Mouse (Mus musculus): Measurements from ENCODE around the gene Prkg2. TPM values are rescaled to one million over a fixed set of nuclear protein-coding genes. Genes with fewer than 3 reads are reported as not detected.

The Prkg2 gene
- under 1 TPM; 0.44 to 0.55 TPM for total RNA-seq (2021)
- long read RNA-seq, experiment 1: 0 reads
- long read RNA-seq, experiment 2: 0 reads

GRCm38 (mm10) chr5:99036596-99037441, at the start of gene Prkg2:
Gene Prkg2, minus strand, starts transcription at chr5:99037351.
- intact Hi-C loops (cut with DNase I): no loop called here

GRCm38 (mm10) chr5:99083955-99084354, 46.8 kb upstream of the Prkg2 start:
- DNase-seq: no peak
- intact Hi-C loops (cut with DNase I): no loop called here

More at GRCm38 (mm10) chr5:99036596-99037441, at the start of gene Prkg2:
- DNase-seq: peak; percentile 14 to 32

DNA sequence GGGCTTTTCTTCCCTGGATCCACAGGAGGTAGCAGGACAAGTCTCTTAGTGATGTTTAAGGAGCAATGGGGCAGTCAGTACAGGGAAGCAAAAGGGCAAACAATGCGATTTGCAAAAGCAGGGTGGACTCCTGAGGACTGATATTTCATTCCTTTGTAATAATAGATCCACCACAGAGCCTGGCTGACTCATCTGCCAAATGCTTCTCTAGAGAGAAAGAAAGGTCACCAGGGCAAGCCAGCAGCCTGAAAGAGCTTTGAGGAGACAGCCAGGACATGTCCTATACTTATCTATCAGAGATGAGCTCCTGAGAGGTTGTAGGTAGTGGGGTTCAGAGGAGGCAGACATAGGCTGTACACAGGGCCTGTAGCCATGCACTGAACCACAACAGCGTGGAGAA, 41.2 kb upstream of the Prkg2 start:
- intact Hi-C loops (cut with DNase I): no loop called here

GRCm38 (mm10) chr5:99068391-99068790, 31.2 kb upstream of the Prkg2 start:
- intact Hi-C loops (cut with DNase I): no loop called here
- no peak for DNase-seq

More for the DNA sequence above, 41.2 kb upstream of the Prkg2 start:
- no peak for DNase-seq

- intact Hi-C loops (cut with DNase I): no loop called here
- no peak for DNase-seq
These were observed 25.4 kb upstream of the Prkg2 start for GRCm38 (mm10) chr5:99062582-99062981.

GRCm38 (mm10) chr5:99039021-99039420, 1.9 kb upstream of the Prkg2 start:
- DNase-seq: no peak
- intact Hi-C loops (cut with DNase I): no loop called here

- intact Hi-C loops (cut with DNase I): no loop called here
- DNase-seq: no peak
These were observed 276 bp upstream of the Prkg2 start for GRCm38 (mm10) chr5:99037442-99037811.

DNA sequence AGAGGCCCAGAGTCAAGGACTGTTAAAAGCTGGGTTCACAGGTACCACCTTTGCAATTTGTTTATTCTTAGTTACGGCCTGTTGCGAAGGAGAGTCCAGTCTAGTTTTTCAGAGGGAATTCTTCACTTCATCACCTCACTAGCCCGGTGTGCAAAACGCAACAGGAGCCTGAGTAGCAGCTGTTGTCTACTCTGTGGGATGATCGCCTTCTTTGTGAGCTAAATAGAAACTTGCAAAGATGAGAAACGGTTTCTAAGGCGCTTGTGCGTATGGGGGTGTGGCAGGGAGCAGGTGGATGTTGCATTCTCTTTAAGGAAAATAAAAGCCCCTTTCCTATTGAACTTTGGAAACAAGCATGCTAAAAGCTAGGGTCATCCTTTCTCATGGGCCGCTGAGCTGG, 1.2 kb downstream of the Prkg2 start:
- intact Hi-C loops (cut with DNase I): no loop called here

GRCm38 (mm10) chr5:99031551-99032149, 5.5 kb downstream of the Prkg2 start:
- no peak for DNase-seq
- intact Hi-C loops (cut with DNase I): no loop called here

More for the DNA sequence above, 1.2 kb downstream of the Prkg2 start:
- no peak for DNase-seq

DNA sequence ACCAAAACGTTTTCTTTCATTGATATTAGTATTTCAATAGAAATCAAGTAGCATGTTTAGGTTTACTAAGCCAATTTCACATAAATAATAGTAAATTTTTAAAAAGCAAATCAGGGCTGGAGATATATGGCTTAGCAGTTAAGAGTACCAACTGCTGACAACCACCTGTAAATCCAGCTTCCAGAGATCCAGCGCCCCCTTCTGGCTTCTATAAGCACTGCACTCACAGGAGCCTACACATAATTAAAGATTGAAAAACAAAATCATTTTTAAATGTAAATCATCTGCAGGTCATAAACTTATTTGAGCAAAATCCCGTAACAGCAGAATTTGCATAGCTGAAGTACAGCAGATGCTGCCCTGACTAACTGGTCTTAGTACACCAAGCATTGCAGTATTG, 10.8 kb downstream of the Prkg2 start:
- DNase-seq: no peak
- intact Hi-C loops (cut with DNase I): no loop called here

DNA sequence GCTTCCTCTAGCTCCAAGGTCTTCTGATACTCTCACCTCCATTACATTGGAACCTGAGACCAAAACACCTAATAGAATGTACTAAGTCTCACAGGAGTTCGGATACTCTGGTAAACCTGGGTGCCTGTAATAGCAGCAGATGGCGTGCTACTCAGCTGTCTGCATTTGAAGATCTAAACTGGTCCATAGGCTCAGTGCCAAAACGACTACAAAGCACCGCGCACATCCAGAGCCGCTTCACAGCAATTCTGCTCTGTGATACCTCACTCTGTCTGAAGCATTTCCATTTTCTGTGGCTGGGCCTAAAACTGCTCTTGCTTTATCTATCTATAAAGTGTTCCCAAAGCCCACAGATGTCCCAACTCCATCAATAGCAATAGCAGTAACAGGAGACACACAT, 17.4 kb downstream of the Prkg2 start:
- DNase-seq: no peak
- intact Hi-C loops (cut with DNase I): no loop called here

GRCm38 (mm10) chr5:99015140-99015539, 22.0 kb downstream of the Prkg2 start:
- DNase-seq: no peak
- intact Hi-C loops (cut with DNase I): no loop called here

DNA sequence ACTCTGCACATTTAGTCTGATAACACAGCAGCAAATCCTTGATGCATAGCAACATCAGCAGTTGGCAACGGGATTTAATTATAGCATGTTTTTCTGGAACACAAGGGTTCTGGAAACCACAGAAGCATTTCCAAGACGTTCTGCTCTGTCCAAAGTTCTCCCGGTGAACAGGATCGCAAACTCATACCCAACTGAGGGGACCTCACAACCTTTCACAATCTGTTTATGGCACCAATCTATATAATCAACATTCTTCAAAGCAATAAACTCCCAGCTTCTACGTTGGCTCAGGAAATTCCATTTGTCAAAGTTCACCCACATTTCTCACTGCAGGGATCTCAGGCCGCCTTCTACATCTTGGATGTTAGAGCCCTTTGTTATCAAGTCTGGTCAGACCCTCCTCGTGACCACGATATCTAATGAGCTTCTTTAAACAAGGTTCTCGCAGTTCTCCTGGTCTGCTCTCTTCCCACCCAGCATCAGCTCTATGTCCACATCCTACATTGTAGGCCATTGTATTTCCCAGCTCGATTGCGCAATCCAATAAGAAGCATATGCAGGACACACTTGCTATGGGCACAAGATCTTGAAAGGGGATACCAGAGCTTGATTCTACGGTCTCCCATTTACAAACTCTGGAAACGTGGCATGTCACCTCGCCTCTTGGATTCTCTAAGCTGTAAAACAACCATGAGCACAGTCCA, 26.6 kb downstream of the Prkg2 start:
- no peak for DNase-seq
- intact Hi-C loops (cut with DNase I): no loop called here

- intact Hi-C loops (cut with DNase I): no loop called here
- DNase-seq: no peak
These were observed 39.0 kb downstream of the Prkg2 start for GRCm38 (mm10) chr5:98998104-98998503.

DNA sequence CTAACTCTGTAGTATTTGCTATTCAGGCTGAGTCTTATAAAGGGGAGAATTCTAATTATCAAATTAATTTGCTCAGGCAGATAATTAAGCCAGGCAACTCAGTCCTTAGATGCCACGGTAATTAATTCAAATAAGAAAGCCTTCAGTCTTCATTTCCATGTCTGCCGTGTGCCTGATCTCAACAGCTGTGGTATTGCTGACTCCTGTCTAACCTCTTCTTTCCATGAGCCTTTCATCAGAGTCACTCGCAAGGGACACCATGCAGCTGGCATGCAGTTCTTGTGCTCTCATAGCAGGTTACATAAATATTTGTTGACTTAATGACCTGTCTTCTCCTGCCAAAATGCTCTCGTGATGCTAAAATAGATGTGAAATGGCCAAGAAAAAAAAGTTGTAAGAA, 41.4 kb downstream of the Prkg2 start:
- peak in 1 of 2 experiments; percentile 2 for DNase-seq
- intact Hi-C loops (cut with DNase I): no loop called here

- DNase-seq: no peak
- intact Hi-C loops (cut with DNase I): no loop called here
These were observed 45.6 kb downstream of the Prkg2 start for GRCm38 (mm10) chr5:98991600-98991999.

DNA sequence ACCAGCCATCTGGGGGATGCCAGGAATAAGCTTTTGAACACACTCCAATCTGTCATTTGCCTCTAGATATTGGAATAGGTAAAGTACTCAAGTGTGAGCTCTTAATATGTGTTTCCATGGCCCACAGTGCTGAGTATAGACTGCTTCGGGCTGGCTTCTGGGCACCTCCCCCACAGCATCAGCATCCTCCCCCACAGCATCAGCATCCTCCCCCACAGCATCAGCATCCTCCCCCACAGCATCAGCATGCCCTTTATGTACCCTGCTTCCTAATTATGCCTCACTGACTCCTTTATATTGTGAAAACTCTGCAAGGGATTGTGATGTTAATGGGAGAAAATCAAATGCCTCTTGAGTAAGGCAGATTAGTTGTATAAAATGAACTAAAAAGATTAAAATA, 49.5 kb downstream of the Prkg2 start:
- intact Hi-C loops (cut with DNase I): no loop called here
- no peak for DNase-seq

- DNase-seq: no peak
- intact Hi-C loops (cut with DNase I): no loop called here
These were observed 50.0 kb downstream of the Prkg2 start for GRCm38 (mm10) chr5:98987116-98987515.

DNA sequence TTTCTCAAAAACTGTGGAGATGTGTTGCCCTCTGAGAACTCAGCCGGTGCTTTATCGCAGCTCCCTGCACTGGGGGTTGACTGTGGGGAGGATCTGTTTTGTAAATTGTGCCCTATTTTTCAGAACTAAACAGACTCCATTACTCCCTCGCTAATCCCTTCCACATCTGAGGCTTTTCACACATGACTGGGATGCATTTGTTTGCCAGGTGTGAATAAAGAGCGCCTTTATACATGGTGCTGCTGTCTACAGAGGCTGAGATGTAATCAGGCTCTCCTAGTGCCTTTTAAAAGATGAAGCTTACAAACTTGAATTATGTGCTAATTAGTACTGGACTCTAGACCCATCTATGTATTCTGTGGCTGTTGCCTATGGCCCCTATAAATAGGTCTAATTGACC, 50.7 kb downstream of the Prkg2 start:
- intact Hi-C loops (cut with DNase I): no loop called here
- DNase-seq: no peak

GRCm38 (mm10) chr5:98986011-98986410, 51.1 kb downstream of the Prkg2 start:
- intact Hi-C loops (cut with DNase I): no loop called here
- DNase-seq: no peak

- intact Hi-C loops (cut with DNase I): no loop called here
- no peak for DNase-seq
These were observed 52.1 kb downstream of the Prkg2 start for GRCm38 (mm10) chr5:98985077-98985476.

Data from heart, postnatal 14 days (tissue).